Mouse (Mus musculus) fat pad, adult 2 months (tissue): Measurements from ENCODE around the gene D10Wsu102e.
"Not testable (repeated sequence)": the region's sequence is repeated elsewhere in the genome, so short reads cannot be mapped to it uniquely, and the experiment has no call there.

Source experiments
- DNase-seq: peaks from one replicate; pipeline ENCODE4 v3.0.0-alpha.2; 2011; ENCODE audit warnings: low read depth, low spot score; ENCODE audit errors: extremely low read depth

D10Wsu102e gene

DNA sequence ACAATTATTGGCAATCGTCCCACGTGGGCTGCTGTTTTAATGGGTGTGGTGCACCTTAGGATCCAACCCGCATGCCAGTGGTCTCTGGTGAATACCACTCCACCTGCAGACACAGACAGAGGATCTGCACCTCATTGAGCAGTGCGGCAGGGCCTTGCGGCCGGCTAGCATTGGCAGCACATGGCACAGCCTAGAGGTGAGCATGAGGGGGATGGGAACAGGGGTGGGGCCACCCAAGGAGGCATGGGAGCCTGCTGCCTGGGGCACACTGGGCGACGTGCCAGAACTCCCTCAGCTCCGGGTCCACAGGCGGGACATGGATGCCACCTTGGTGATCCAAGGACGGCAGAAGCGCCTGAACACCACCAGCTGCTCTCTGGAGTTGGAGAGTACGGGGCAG is 23.8 kb downstream of the D10Wsu102e start:
- no peak for DNase-seq

- no peak for DNase-seq
Observed at GRCm38 (mm10) chr10:83384456-83385215, 24.6 kb downstream of the D10Wsu102e start.

- no peak for DNase-seq
Observed at GRCm38 (mm10) chr10:83385330-83385910, 25.4 kb downstream of the D10Wsu102e start.

DNA sequence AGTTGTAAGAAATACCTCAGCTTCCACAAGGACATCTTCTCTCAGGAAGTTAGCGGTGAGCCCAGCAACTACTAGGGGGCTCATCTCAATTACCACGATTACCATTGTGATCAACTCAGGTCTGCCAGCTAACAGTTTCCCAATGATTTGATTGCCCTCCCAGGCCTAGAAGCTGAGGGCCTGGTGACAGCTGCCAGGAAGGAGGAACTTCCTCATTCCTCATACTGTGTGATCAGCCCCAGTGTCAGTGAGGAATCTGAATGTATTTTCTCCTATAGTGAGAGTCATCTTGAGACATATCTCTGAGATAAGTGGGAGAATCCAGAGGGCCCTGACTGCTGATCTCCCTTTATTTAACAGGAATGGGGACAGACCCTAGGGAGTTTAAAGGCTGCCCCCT is 37.3 kb downstream of the D10Wsu102e start:
- no peak for DNase-seq

- not testable (repeated sequence) for DNase-seq
Observed at GRCm38 (mm10) chr10:83400896-83401295, 40.9 kb downstream of the D10Wsu102e start.

- no peak for DNase-seq
Observed at GRCm38 (mm10) chr10:83405031-83405430, 45.0 kb downstream of the D10Wsu102e start.

DNA sequence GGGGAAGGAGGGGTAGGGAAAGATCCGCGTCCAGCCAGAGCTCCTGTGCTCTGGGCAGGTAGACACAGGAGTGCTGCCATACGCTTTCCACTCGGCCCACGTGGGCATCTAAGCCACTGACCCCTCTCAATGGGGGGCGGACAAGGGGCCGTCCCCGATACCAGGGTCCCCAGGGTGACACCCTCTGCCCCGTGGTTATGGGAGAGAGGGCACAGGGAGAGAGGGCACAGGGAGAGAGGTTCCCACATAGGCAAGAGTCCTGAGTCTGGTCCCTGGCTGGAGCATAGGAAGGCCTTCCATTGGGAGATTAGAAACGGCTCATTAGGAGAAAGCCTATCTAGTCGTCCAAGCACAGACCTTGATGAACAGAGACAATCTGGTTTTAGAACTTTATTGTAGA is 45.7 kb downstream of the D10Wsu102e start:
- no peak for DNase-seq

DNA sequence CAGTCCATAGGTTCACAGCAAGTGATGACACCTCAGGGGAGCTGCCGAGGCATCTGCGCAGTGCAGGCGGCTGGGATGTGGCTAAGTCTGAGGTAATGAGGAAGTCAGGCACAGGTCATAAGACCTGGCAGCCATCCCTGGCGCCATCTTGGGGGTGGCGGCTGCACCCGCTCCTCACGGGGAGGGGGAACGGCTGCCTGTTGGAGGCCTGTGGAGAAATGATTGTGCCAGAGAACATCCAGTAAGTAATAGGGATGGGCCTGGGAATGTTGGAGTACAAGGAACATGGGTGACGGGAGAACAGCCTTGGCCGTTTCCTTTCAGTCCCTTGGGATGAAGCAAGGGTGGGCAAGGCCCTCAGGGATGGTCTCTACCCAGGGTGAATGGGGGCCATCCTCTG is 47.1 kb downstream of the D10Wsu102e start:
- DNase-seq, result no peak

GRCm38 (mm10) chr10:83418466-83418865 is 58.4 kb downstream of the D10Wsu102e start:
- DNase-seq, result not testable (repeated sequence)

- no peak for DNase-seq
Observed at GRCm38 (mm10) chr10:83448582-83448981, 88.6 kb downstream of the D10Wsu102e start.

DNA sequence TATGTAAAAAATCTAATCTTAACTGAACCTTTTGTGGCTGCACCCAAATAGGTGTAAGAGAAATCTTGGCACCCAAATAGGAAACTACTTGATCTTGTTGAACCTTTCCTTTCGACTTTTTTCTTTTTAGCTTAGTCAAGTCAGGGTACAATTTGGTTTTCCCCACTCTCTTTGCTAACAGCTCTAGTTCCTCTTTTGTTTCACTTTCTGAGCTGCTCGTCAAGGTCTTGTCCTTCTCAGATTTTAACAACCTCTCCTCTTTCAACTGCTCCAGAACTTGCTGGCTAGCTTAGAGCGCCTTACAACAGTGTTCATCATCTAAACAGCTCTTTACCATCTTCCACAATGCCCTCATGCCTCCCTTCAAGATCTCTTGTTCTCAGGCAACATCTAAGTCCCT is 97.5 kb downstream of the D10Wsu102e start:
- DNase-seq, result no peak

DNA sequence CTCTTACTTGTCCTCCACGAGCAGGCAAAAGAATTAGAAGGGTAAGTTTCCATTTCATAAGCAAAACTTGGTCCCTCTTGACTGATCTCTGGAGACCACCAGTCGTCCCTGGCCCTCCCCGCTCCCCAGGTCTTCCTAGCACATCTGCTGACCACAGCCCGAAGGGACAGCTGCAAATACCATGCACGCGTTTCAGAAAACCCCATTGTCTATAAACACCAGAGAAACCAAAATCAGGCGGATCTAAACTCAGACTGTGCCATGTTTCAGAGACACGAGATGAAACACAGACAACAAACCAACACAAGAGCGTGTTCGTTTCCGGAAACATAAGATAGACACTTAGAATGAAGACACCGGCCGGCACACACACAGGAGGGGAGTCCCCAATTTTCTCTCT is 115.2 kb downstream of the D10Wsu102e start:
- DNase-seq, result no peak

GRCm38 (mm10) chr10:83477286-83477685 is 117.3 kb downstream of the D10Wsu102e start:
- no peak for DNase-seq

DNA sequence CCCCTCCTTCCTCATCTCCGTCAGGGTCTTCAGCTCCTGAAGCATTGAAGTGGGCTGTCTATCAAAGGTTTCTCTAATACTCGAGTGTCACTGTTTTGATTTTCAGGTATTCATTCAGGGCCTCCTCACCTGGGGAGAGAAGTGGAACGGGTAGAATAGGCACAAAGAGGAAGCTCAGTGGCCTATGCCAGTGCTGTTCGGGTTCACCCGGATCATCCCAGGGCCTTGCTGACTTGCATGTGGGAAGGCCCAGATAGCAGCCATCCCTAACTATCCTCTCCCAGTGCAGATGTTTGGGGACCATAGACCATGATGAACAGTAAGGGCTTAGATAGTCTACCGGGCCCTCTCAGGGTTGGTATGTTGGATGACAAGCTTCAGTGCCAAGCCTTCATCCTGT is 130.5 kb downstream of the D10Wsu102e start:
- no peak for DNase-seq

DNA sequence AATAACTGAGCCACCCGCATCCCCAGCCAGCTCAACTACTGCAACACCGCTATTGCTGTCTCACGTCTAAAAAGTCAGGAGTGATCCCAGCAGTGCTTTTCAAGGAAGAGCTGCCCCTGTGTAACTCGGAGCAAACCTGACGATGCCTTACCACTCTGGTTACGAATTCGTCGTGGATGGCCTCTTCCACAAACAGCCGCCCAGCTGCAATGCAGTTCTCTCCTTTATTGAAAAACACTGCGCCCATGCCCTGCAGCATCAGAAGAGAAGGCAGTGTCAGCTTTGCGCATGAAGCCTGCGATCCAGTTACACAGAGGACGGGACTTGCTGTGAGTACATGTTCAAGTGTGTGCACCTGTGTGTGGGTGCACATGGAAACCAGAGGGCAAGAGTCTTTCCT is 137.3 kb downstream of the D10Wsu102e start:
- no peak for DNase-seq

DNA sequence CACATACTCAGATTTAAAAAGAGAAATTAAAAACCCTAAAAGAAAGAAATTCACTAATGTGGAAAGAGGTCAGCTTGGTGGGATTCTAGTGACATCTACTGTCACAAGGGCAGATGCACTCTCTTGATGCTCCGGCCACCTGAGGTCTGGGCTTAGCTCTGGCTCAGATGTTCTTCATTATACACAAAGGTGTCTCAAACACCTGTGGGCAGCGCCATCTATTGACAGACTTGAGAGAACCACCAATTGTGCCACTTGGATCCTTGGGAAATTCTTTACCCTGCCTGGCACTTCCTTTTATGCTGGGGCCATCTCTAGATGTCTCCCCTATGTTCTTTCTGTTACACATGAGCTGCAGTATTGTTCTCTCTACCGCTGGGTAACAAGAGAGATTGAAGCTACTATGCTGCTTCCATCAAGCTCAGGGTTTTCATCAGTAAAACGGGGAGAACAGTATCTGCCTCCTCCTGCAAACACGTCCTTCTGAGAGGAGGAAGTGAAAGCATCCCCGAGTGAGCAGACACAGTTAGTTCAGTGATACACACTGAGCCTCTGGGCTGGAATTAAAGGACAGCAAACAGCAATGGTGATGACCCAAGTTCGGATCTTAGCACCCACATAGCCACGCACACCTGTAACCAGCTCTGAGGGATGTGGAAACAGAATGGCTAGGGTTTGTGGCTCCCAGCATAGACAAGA is 149.1 kb downstream of the D10Wsu102e start:
- DNase-seq, result no peak

DNA sequence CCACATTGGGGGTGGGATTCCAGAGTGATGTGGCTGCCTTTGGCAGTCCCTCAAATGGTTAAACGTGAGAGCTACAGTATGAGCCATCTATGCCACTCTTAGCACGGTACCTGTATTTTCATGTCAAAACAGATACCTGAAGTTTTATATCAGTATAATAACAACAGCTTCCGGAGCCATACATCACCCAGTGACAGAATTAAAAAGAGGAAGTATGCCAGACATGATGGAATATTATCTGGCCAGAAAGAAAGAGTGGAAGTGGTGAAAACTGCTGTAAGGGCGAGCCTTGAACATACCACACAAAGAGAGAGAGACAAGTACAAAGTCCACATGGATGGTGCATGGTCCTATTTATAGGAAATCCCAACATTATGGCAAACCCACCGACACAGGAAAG is 151.3 kb downstream of the D10Wsu102e start:
- no peak for DNase-seq

GRCm38 (mm10) chr10:83513736-83514135 is 153.7 kb downstream of the D10Wsu102e start:
- no peak for DNase-seq

- no peak for DNase-seq
Observed at GRCm38 (mm10) chr10:83520990-83521389, 161.0 kb downstream of the D10Wsu102e start.

- not testable (repeated sequence) for DNase-seq
Observed at GRCm38 (mm10) chr10:83524238-83524637, 164.2 kb downstream of the D10Wsu102e start.

DNA sequence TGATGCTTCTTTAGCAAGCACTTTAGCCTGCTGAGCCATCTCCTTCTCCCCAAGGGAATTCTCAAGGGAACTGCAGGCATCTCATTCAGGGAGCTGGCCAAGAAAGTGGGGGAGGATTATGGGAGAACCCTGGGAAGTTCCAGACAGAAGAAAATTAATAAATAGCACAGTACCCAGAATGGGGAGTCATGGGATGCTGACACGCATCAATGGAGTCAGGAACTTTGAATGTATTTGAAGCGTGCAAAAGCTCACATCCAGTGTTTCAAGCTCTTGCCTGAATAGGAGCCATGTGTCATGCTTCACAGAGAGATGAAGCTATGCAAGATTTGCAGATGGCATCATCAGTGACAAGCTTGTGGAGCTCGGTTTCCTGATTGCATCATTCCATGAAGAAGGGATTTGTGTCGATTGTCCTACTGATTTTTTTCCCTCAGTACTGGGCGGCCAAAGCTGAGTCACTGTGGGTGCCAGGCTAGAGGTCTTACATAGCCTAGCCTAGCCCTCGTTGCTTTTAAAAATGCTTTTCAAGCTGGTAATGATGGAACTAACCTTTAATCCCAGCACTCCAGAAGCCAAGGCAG is 170.5 kb downstream of the D10Wsu102e start:
- DNase-seq, result no peak
